Mouse (Mus musculus) kidney, adult 2 months (tissue): ENCODE measurements at regions not wholly inside any gene's neighbourhood (a gene's known extent, or its start where the extent isn't known, plus 50 kb on each side); places are given as distances from the start of the nearest gene placed in this dataset.

Experiments used
- CTCF ChIP-seq: fragments of 200-500 bp; conservative IDR thresholded peaks from 2 replicates; pipeline ENCODE4 v1.5.1; 2011; ENCODE audit warnings: low read depth, mild to moderate bottlenecking, control low read depth, low read length, moderate library complexity, mixed read lengths; ENCODE audit not compliant: insufficient read depth, insufficient read length
- POLR2A ChIP-seq: fragments of 200-500 bp; IDR thresholded peaks from one replicate; pipeline ENCODE4 v1.6.1; 2011; ENCODE audit warnings: low read depth, low read length, control low read depth

- TF ChIP-seq CTCF, result no peak
- TF ChIP-seq POLR2A, result no peak
Observed at GRCm38 (mm10) chr14:106011991-106012427, 94.0 kb upstream of the Trim52 start.
